Mouse (Mus musculus): ENCODE data around the gene Cdc20. TPM values are rescaled to one million over a fixed set of nuclear protein-coding genes. Genes with fewer than 3 reads are reported as not detected.

Cdc20 gene
- polyA plus RNA-seq, 1 experiment from 2014 or later: 35.5 TPM

Other genes starting within 250 kb of the Cdc20 start
- 93.9 and 94.2 TPM in 2 replicates for gene Ptprf, start 145.9 kb downstream of the Cdc20 start, polyA plus RNA-seq (2015; fragmentation: Nextera tagmentation; extraction: Ambion mirVana)
- 11.1 and 11.5 TPM in 2 replicates for gene Szt2, start 28.1 kb downstream of the Cdc20 start, polyA plus RNA-seq (2015; fragmentation: Nextera tagmentation; extraction: Ambion mirVana)
- 96.5 and 96.7 TPM in 2 replicates for gene Med8, start 28.0 kb downstream of the Cdc20 start, polyA plus RNA-seq (2015; fragmentation: Nextera tagmentation; extraction: Ambion mirVana)
- 30.7 and 31.4 TPM in 2 replicates for gene Elovl1, start 9.3 kb downstream of the Cdc20 start, polyA plus RNA-seq (2015; fragmentation: Nextera tagmentation; extraction: Ambion mirVana)
- 0.13 and 0.14 TPM in 2 replicates for gene Mpl, start 20.2 kb upstream of the Cdc20 start, polyA plus RNA-seq (2015; fragmentation: Nextera tagmentation; extraction: Ambion mirVana)
- 16.8 and 17.1 TPM in 2 replicates for gene Tie1, start 52.7 kb upstream of the Cdc20 start, polyA plus RNA-seq (2015; fragmentation: Nextera tagmentation; extraction: Ambion mirVana)
- 0.18 TPM in 1 of 2 replicates, not detected in the other for gene 2610528J11Rik, start 89.6 kb upstream of the Cdc20 start, polyA plus RNA-seq (2015; fragmentation: Nextera tagmentation; extraction: Ambion mirVana)
- gene Tmem125, start 106.7 kb upstream of the Cdc20 start, polyA plus RNA-seq (2015; fragmentation: Nextera tagmentation; extraction: Ambion mirVana): 0.20 and 0.32 TPM in 2 replicates
- 2.1 and 2.3 TPM in 2 replicates for gene Cfap57, start 183.4 kb upstream of the Cdc20 start, polyA plus RNA-seq (2015; fragmentation: Nextera tagmentation; extraction: Ambion mirVana)
- gene Ebna1bp2, start 183.4 kb upstream of the Cdc20 start, polyA plus RNA-seq (2015; fragmentation: Nextera tagmentation; extraction: Ambion mirVana): 88.3 and 91.6 TPM in 2 replicates
- not detected in 2 replicates for gene Olfr62, start 221.6 kb upstream of the Cdc20 start, polyA plus RNA-seq (2015; fragmentation: Nextera tagmentation; extraction: Ambion mirVana)

Measured in midbrain, embryonic 15.5 days (tissue).